Mouse (Mus musculus) T-helper 1 cell (primary cell): ENCODE results near the gene 4930469K13Rik.

Source experiments
- in situ Hi-C: fragments of 300-600 bp; cut with MboI, MseI; formaldehyde crosslinking; loops from one replicate; pipeline ENCODE4 v1.15.1; 2025; ENCODE audit warnings: high pct_unique_total_duplicates

4930469K13Rik gene

GRCm38 (mm10) chr11:34000416-34000815 is 97.9 kb downstream of the 4930469K13Rik start:
- in situ Hi-C loops, result loop anchor here (5.0 kb wide), 1 partner anchor 72 kb away; no protein-coding TSS in a partner anchor

GRCm38 (mm10) chr11:33998244-33998643 is 100.1 kb downstream of the 4930469K13Rik start:
- in situ Hi-C loops, result no loop called here

GRCm38 (mm10) chr11:33993496-33993895 is 104.9 kb downstream of the 4930469K13Rik start:
- in situ Hi-C loops, result no loop called here

GRCm38 (mm10) chr11:33992938-33993337 is 105.4 kb downstream of the 4930469K13Rik start, which contains the start of gene Kcnip1:
Kcnip1 (minus strand) TSS chr11:33993152.
- in situ Hi-C loops, result no loop called here

GRCm38 (mm10) chr11:33990002-33990401 is 108.4 kb downstream of the 4930469K13Rik start:
- in situ Hi-C loops, result no loop called here

GRCm38 (mm10) chr11:33986525-33986924 is 111.8 kb downstream of the 4930469K13Rik start:
- in situ Hi-C loops, result loop anchor here (10.0 kb wide), 1 partner anchor 252 kb away; no protein-coding TSS in a partner anchor

- in situ Hi-C loops, result loop anchor here (10.0 kb wide), 1 partner anchor 245 kb away; no protein-coding TSS in a partner anchor
Observed at GRCm38 (mm10) chr11:33980146-33980545, 118.2 kb downstream of the 4930469K13Rik start.

GRCm38 (mm10) chr11:33975121-33975520 is 123.2 kb downstream of the 4930469K13Rik start:
- in situ Hi-C loops, result loop anchor here (10.0 kb wide), 1 partner anchor 1690 kb away; no protein-coding TSS in a partner anchor

- in situ Hi-C loops, result loop anchor here (10.0 kb wide), 1 partner anchor 1690 kb away; no protein-coding TSS in a partner anchor
Observed at GRCm38 (mm10) chr11:33974341-33975040, 123.9 kb downstream of the 4930469K13Rik start.

GRCm38 (mm10) chr11:33972114-33972513 is 126.2 kb downstream of the 4930469K13Rik start:
- in situ Hi-C loops, result loop anchor here (10.0 kb wide), 1 partner anchor 1693 kb away; no protein-coding TSS in a partner anchor

GRCm38 (mm10) chr11:33969199-33969598 is 129.2 kb downstream of the 4930469K13Rik start:
- in situ Hi-C loops, result no loop called here

- in situ Hi-C loops, result no loop called here
Observed at GRCm38 (mm10) chr11:33967708-33968107, 130.6 kb downstream of the 4930469K13Rik start.

GRCm38 (mm10) chr11:33965380-33965779 is 133.0 kb downstream of the 4930469K13Rik start:
- in situ Hi-C loops, result no loop called here

GRCm38 (mm10) chr11:33962688-33963407 is 135.5 kb downstream of the 4930469K13Rik start, which contains the start of gene Kcnmb1:
Kcnmb1 (plus strand) TSS chr11:33963013.
- in situ Hi-C loops, result no loop called here

GRCm38 (mm10) chr11:33962178-33962577 is 136.2 kb downstream of the 4930469K13Rik start:
- in situ Hi-C loops, result no loop called here

GRCm38 (mm10) chr11:33958713-33959112 is 139.6 kb downstream of the 4930469K13Rik start:
- in situ Hi-C loops, result no loop called here

GRCm38 (mm10) chr11:33957595-33957994 is 140.8 kb downstream of the 4930469K13Rik start:
- in situ Hi-C loops, result no loop called here

GRCm38 (mm10) chr11:33956623-33957022 is 141.7 kb downstream of the 4930469K13Rik start:
- in situ Hi-C loops, result no loop called here

GRCm38 (mm10) chr11:33955982-33956381 is 142.4 kb downstream of the 4930469K13Rik start:
- in situ Hi-C loops, result no loop called here

GRCm38 (mm10) chr11:33951684-33952625 is 146.4 kb downstream of the 4930469K13Rik start:
- in situ Hi-C loops, result no loop called here

- in situ Hi-C loops, result no loop called here
Observed at GRCm38 (mm10) chr11:33951155-33951554, 147.2 kb downstream of the 4930469K13Rik start.
